Mouse (Mus musculus) forebrain, postnatal 0 days (tissue): ENCODE measurements around the gene Gm10160. TPM values are rescaled to one million over a fixed set of nuclear protein-coding genes. Genes with fewer than 3 reads are reported as not detected.

Source experiments
- ATAC-seq: fragments of 200-750 bp; cut with Nextera tagmentation; 2 replicates; pipeline ENCODE4 v1.8.0; 2017; ENCODE audit warnings: mild to moderate bottlenecking, moderate library complexity
- DNase-seq: peaks from one replicate; pipeline ENCODE4 v3.0.0-alpha.2; 2015
- H3K27ac ChIP-seq: fragments of 300-500 bp; sonication (generic); 2 replicates; pipeline ENCODE4 v1.5.1; 2014; ENCODE audit warnings: low read depth, mild to moderate bottlenecking, antibody characterized with exemption, low read length, moderate library complexity, mixed read lengths
- H3K27me3 ChIP-seq: fragments of 300-500 bp; sonication (generic); 2 replicates; pipeline ENCODE4 v1.6.1; 2014; ENCODE audit warnings: mild to moderate bottlenecking, low read length, mixed read lengths; ENCODE audit not compliant: insufficient read depth
- H3K36me3 ChIP-seq: fragments of 300-500 bp; sonication (generic); 2 replicates; pipeline ENCODE4 v1.6.1; 2014; ENCODE audit warnings: mild to moderate bottlenecking, moderate library complexity; ENCODE audit not compliant: insufficient read depth
- H3K4me1 ChIP-seq: fragments of 300-500 bp; sonication (generic); 2 replicates; pipeline ENCODE4 v1.6.1; 2014; ENCODE audit warnings: antibody characterized with exemption; ENCODE audit not compliant: insufficient read depth
- H3K4me2 ChIP-seq: fragments of 300-500 bp; sonication (generic); 2 replicates; pipeline ENCODE4 v1.6.1; 2014; ENCODE audit warnings: low read depth, mild to moderate bottlenecking, moderate library complexity
- H3K4me3 ChIP-seq: fragments of 300-500 bp; sonication (generic); 2 replicates; pipeline ENCODE4 v1.5.1; 2014; ENCODE audit warnings: low read depth, low read length, mixed read lengths
- H3K9ac ChIP-seq: fragments of 300-500 bp; sonication (generic); 2 replicates; pipeline ENCODE4 v1.6.1; 2014; ENCODE audit warnings: mild to moderate bottlenecking
- H3K9me3 ChIP-seq: fragments of 300-500 bp; sonication (generic); 2 replicates; pipeline ENCODE4 v1.6.1; 2016; ENCODE audit warnings: low read length
- CTCF ChIP-seq: sonication (generic); IDR thresholded peaks from 2 replicates; pipeline ENCODE4 v1.5.1; 2016; ENCODE audit warnings: antibody characterized with exemption, control low read depth, low read depth
- WGBS: fragments of 180-500 bp; shearing (Covaris S2); extraction: QIAGEN DNeasy Blood & Tissue Kit; methylation state at CpG from one replicate; pipeline ENCODE4 v1.1.7; 2014; 5-methylcytosine and 5-hydroxymethylcytosine counted together
- polyA plus RNA-seq: library from polyadenylated mRNA; unstranded; fragments of >200 nt; fragmentation: Nextera tagmentation; extraction: Ambion mirVana; gene quantifications from 2 replicates; pipeline ENCODE4 v1.2.1, GENCODE M21; 2015
- total RNA-seq: library from RNA; depleted of rRNA; stranded (reverse); fragments of >200 nt; gene quantifications from 2 replicates; pipeline ENCODE4 v1.2.3, GENCODE M21; 2014

Gene Gm10160
- total and polyA plus RNA-seq, 2 experiments from 2014 or later, result not detected

DNA sequence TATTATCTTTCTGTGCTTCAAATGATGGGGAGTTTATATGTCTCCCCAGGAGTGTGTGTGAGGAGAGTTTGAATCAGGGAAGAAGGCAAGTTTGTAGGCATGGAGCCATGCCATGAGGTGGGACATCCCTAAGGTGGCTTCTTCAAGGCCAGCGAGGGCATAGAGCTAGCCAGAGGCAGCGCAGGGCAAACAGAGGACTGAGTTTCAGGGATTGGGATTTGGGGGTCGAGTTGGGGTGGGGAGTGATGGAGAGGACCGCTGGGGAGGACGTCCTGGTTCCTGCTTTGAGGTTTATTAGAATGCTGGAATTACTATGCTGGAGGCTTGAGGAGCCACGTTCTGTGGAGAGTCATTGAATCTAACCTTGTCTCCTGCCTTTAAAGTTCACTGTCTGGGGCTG lies 10.3 kb upstream of the Gm10160 start:
- Histone ChIP-seq H3K4me1 (no peaks in the 10 kb centered on the region), H3K4me2 (no peak overlapping the region), H3K27ac (no peak overlapping the region), H3K27me3 (no peaks in the 10 kb centered on the region), H3K9ac (no peak overlapping the region), H3K4me3 (no peak overlapping the region), H3K36me3 (no peaks in the 10 kb centered on the region), H3K9me3 (no peaks in the 10 kb centered on the region)
- no peak for TF ChIP-seq CTCF
- 97% methylated on average over 6 of the region's 6 CpGs for WGBS
- DNase-seq (no peak), ATAC-seq (no peak)

GRCm38 (mm10) chr7:81864552-81864951 lies 9.0 kb upstream of the Gm10160 start:
- DNase-seq, result no peak

DNA sequence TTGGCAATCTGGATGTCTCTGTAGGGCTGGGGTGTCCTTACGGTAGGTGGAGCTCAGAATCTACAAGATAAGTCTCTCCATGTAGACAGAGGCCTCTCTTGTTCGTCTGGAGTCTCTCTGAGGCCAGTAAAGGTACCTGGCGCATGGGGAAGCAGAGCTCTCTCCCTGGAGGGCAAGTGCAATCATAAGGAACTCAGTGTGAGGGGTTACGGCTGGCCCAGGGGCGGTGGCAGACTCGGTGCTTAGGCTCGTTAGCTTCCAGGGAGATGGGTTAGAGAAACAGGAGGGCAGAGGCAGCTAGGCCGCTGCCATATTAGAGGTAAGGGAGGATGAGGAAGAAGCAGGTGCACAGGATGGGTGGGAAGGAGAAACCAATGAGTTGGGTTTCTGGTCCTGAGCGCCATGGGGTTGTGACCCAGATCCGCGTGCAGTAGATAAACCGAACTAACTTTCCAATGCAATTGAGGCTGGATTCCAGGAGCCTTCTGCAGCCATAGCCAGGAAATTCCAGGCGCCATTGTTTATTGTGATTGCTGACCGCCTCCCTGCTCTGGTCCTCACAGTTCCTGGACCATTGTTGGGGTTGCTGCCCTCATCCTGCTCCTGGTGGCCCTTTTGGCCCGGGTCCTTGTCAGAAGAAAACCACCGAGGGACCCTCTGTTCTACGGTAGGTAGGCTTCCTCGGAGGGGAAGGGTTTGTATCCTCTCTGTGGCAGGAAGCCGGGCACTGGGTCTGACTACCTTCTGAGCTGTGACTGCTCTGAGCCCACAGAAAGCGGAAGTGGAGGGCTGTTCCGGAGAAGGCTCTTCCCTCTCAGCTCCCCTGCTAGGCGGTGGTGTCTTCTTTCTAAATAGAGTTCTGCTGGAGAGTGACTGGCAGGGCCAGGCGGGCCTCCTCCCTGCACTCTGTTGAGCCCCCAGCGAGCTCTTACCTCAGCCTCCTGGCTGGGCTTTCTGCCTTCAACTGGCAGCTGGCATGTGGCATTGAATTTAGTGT lies 7.3 kb upstream of the Gm10160 start:
- no peak overlapping the region for H3K9ac ChIP-seq
- H3K9me3 ChIP-seq, result no peaks in the 10 kb centered on the region
- ATAC-seq (no peak), DNase-seq (no peak)
- H3K36me3 ChIP-seq, result no peaks in the 10 kb centered on the region
- H3K4me2 ChIP-seq, result no peak overlapping the region
- H3K4me1 ChIP-seq, result no peaks in the 10 kb centered on the region
- TF ChIP-seq CTCF, result no peak
- no peak overlapping the region for H3K27ac ChIP-seq
- H3K27me3 ChIP-seq, result no peaks in the 10 kb centered on the region
- H3K4me3 ChIP-seq, result no peak overlapping the region
- 73% methylated on average over 24 of the region's 24 CpGs for WGBS

More at GRCm38 (mm10) chr7:81864552-81864951, 9.0 kb upstream of the Gm10160 start:
- no peak overlapping the region for H3K9ac ChIP-seq
- TF ChIP-seq CTCF, result no peak
- H3K4me3 ChIP-seq, result no peak overlapping the region
- H3K9me3 ChIP-seq, result no peaks in the 10 kb centered on the region
- no peak overlapping the region for H3K4me2 ChIP-seq
- H3K27me3 ChIP-seq, result no peaks in the 10 kb centered on the region
- no peak overlapping the region for H3K27ac ChIP-seq
- ATAC-seq, result no peak
- H3K36me3 ChIP-seq, result no peaks in the 10 kb centered on the region
- WGBS, result 89% methylated on average over 6 of the region's 6 CpGs
- no peaks in the 10 kb centered on the region for H3K4me1 ChIP-seq

DNA sequence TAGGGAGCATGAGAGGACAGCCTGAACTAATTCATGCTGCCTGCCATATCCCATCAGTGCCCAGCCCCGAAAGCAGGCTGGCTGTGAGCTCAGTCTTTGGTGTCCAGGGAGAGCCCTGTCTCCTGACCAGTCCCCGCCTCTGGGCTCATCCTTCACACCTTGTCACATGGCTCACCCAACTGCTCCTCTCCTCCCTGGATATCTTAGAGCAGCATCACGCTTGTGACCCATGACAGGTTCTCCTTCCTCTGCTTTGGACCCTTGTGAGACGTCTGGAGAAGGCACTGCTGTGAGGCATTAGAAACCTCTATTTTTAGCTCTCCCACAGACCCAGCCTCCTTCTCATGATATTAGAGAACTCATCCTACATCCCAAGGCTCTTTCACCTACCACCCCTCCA lies 6.3 kb upstream of the Gm10160 start:
- Histone ChIP-seq H3K9ac (no peak overlapping the region), H3K4me2 (no peak overlapping the region), H3K27me3 (no peaks in the 10 kb centered on the region), H3K4me3 (no peak overlapping the region), H3K9me3 (no peaks in the 10 kb centered on the region), H3K27ac (no peak overlapping the region), H3K4me1 (no peaks in the 10 kb centered on the region), H3K36me3 (no peaks in the 10 kb centered on the region)
- 78% methylated on average over 4 of the region's 4 CpGs for WGBS
- ATAC-seq, result no peak
- no peak for DNase-seq
- no peak for TF ChIP-seq CTCF

- H3K27me3 ChIP-seq, result no peaks in the 10 kb centered on the region; the same call in 1 of the 2 replicates
- no peaks in the 10 kb centered on the region for H3K9me3 ChIP-seq
- H3K4me1 ChIP-seq, result no peaks in the 10 kb centered on the region
- H3K4me3 ChIP-seq, result no peak overlapping the region
- ATAC-seq (no peak), DNase-seq (no peak)
- H3K27ac ChIP-seq, result no peak overlapping the region
- H3K36me3 ChIP-seq, result no peaks in the 10 kb centered on the region
- no peak for TF ChIP-seq CTCF
- 89% methylated on average over 2 of the region's 2 CpGs for WGBS
- H3K9ac ChIP-seq, result no peak overlapping the region
- no peak overlapping the region for H3K4me2 ChIP-seq
These were observed 5.9 kb upstream of the Gm10160 start for GRCm38 (mm10) chr7:81861461-81861860.

DNA sequence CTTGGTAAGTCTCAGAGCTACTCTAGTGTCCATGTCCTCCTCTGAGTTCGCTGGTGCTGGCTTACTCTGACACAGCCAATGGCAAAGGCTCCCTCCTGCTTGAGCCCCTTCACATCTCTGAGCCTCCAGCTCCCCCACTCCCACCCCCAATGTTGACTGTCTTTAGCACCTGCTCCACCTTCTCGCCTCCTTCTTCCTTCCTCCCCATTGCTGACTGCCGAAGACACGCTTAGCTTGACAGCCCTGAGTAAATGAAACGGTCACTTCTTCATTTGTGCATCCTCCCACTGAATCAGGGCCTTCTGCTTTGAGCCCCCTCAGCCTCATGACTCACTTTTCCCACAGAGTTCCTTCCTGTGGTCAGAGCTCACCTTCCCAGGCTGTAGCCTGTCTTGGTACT lies 5.4 kb upstream of the Gm10160 start:
- ATAC-seq (no peak), DNase-seq (no peak)
- H3K4me3 ChIP-seq, result no peak overlapping the region
- no peaks in the 10 kb centered on the region for H3K9me3 ChIP-seq
- WGBS, result 83% methylated on average over 5 of the region's 5 CpGs
- no peaks in the 10 kb centered on the region for H3K4me1 ChIP-seq
- no peak overlapping the region for H3K9ac ChIP-seq
- H3K27me3 ChIP-seq, result no peaks in the 10 kb centered on the region; the same call in 1 of the 2 replicates
- H3K36me3 ChIP-seq, result no peaks in the 10 kb centered on the region
- H3K27ac ChIP-seq, result no peak overlapping the region
- TF ChIP-seq CTCF, result no peak
- no peak overlapping the region for H3K4me2 ChIP-seq

- H3K4me2 ChIP-seq, result peak overlapping the region; percentile 19; the same call in 1 of the 2 replicates
- no peak overlapping the region for H3K27ac ChIP-seq
- no peaks in the 10 kb centered on the region for H3K4me1 ChIP-seq
- TF ChIP-seq CTCF, result no peak
- DNase-seq (peak; percentile 19), ATAC-seq (no peak; the same call in 1 of the 2 replicates)
- H3K9ac ChIP-seq, result no peak overlapping the region
- no peaks in the 10 kb centered on the region for H3K9me3 ChIP-seq
- H3K4me3 ChIP-seq, result no peak overlapping the region
- no peaks in the 10 kb centered on the region; the same call in 1 of the 2 replicates for H3K27me3 ChIP-seq
- 43% methylated on average over 11 of the region's 11 CpGs for WGBS
- H3K36me3 ChIP-seq, result no peaks in the 10 kb centered on the region
These were observed 4.5 kb upstream of the Gm10160 start for GRCm38 (mm10) chr7:81860071-81860470.
